Mouse (Mus musculus): ENCODE data around the gene Incenp.

DNA sequence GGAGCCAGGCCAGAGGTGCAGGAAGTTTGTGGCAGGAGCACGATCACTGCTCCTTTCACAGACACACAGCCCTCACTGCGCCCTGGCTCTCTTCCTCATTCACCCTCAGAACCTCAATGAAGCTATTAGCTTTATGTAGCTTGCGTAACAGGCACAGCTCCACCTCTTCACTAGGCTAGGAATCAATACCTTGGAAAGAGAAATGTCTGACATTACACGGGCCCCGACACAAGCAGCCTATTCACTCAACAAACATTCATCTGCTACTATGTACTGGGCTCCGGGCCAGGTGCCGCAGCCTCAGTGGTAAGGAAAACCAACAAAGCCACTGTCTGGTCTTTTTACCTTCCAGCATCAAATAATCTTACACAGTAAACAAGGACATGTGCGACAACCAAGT, 12.6 kb downstream of the Incenp start:
- no peak for TF ChIP-seq CTCF (IDR thresholded peaks at IDR 0.05; ENCODE audit: extremely low read depth, insufficient read depth, insufficient read length, insufficient replicate concordance)
- no peak for TF ChIP-seq POLR2A (IDR thresholded peaks at IDR 0.05; ENCODE audit: low read depth, low read length)

Measured in spleen, adult 2 months (tissue).